Mouse (Mus musculus): ENCODE measurements around the gene Fis1.

The Fis1 gene

DNA sequence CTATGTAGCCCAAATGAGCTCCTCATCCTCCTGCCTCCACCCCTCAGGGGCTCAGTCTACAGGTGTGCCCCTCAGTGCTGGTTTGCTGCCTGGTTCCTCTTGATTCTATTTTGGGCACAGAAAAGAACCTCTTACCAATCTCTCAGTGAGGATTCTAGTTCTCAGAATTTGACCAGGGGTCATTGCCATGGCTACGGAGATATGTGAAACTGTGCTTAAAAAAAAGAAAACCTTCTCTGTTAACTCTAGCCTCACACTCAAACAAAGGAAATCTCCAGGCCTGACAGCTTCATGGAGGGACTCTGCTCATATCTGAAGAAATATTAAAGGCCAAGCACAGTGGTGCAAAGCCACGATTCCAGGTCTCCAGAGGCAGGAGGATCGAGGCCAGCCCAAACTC is 10.3 kb upstream of the Fis1 start:
- DNase-seq = no peak

- no peak for DNase-seq
Measured at GRCm38 (mm10) chr5:136943382-136943781, 9.7 kb upstream of the Fis1 start.

- no peak for DNase-seq
Measured at GRCm38 (mm10) chr5:136945084-136945483, 8.0 kb upstream of the Fis1 start.

DNA sequence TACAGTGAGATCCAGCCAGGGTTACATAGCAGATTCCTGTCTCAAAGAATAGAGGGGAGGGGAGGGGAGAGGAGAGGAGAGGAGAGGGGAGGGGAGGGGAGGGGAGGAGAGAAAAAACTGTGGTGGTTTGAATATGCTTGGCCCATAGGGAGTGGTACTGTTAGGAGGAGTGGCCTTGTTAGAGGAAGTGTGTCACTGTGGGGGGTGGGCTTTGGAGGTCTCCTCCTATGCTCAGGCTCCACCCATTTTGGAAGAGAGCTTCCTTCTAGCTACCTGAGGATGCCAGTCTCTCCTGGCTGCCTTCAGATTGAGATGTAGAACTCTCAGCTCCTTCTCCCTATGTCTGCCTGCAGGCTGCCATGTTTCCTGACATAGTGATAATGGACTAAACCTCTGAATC is 5.2 kb upstream of the Fis1 start:
- no peak for DNase-seq

GRCm38 (mm10) chr5:136949551-136950336 is 3.3 kb upstream of the Fis1 start:
- DNase-seq = peak; percentile 20

DNA sequence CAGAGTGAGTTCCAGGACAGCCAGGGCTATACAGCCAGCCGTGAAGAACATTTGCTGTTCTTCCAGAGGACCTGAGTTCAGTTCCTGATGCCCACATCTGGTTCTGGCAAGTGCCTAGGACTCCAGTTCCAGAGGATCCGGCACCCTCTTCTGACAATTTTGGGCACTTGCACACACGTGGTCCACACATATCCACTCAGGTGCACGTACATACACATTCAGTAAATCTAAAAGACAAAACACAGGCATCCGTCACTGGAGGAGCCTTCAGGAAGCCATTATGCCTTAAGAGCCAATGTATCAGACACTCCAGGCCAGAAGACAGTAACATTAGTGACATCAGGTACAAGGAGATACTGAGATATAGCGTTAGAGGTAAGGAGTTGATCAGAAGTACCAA is 2.6 kb upstream of the Fis1 start:
- no peak for DNase-seq

DNA sequence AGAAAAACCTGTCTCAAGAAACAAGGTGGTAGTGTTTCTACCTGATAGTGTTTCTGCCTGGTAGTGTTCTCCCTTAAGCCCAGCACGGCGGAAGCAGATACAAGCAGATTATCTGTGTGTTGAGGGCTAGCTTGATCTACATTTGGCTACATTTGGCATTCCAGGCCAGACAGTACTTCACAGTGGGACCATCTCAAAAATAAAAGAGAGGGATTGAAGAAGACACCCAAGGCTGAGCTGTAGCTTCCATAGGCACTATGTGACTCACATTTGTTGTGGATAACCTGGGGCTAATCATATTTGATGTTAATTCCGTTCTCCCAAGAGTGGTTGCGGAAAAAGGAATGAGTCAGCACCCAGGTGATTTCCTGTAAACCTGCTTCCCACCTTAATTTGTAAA is 922 bp upstream of the Fis1 start:
- DNase-seq = no peak

DNA sequence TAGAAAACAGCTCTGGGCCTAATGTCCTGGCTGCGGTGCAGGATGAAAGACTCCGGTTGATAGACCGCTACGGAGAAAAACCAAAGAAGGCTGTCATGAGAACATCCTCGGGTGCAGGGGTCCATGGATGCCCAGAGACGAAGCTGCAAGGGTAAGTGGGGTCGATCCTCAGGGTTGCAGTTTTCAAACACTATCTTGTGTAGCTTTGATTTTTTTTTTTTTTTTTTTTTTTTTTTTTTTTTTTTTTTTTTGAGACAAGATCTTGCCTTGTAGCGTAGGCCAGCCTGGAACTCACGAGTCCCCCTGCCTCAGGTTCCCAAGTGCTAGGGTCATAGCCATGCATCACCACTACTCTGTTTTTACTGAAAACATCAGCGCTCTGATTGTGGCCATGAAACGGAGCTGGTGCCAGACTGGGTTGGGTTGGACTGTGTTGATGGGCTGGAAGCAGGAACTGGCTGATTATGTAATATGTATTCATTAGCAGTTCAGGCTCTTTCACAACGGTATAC is 421 bp downstream of the Fis1 start:
- DNase-seq = peak; percentile 62

- no peak for DNase-seq
Measured at GRCm38 (mm10) chr5:136955622-136956021, 2.5 kb downstream of the Fis1 start.

- peak; percentile 13 for DNase-seq
Measured at GRCm38 (mm10) chr5:136957250-136957649, 4.2 kb downstream of the Fis1 start.

GRCm38 (mm10) chr5:136958991-136959605 is 6.0 kb downstream of the Fis1 start:
- no peak for DNase-seq

DNA sequence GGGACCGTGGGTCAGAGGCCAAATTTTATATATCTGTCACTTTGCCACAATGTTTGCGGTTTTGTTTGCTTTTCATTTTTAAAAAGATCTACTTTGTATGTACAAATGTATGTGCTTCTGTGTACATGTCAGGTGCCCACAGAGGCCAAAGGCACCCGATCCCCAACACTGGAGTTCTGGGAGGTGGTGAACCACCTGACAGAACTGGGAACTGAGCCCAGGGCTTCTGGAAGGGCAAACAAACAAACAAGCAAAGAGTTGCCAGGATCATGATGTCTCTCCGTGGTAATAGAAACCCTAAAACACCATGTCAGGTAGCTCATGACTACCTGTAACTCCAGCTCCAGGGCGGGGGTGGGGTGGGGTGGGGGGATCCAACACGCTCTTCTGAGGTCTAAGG is 7.0 kb downstream of the Fis1 start:
- peak; percentile 36 for DNase-seq

DNA sequence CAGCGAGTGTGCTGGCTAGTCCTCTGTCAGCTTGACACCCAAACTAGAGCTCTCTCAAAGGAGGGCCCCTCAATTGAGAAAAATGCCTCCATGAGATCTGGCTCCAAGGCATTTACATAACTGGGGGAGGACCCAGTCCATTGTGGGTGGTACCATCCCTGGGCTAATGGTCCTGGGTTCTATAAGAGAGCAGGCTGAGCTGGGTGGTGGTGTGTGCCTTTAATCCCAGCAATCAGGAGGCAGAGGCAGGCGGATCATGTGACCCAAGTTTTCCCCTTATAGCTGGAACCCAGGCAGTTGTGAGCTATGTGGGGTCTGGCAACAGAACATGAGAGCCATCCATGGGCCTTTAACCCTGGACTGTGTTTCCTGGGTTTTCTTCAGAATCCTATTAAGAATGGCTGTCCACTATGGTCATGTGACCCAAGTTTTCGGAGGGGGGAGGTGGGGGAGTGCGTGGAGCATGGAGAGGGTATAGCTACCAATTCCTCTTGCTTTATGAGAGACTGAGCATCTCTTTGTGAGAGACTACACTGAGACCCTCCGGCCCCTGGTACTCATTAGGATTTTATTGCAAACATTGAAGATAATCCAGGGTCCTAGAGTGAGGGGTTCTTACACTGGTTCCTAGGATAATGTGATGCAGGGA is 8.4 kb downstream of the Fis1 start:
- peak; percentile 61 for DNase-seq

- peak; percentile 91 for DNase-seq
Measured at GRCm38 (mm10) chr5:136961983-136962461, 8.9 kb downstream of the Fis1 start.

DNA sequence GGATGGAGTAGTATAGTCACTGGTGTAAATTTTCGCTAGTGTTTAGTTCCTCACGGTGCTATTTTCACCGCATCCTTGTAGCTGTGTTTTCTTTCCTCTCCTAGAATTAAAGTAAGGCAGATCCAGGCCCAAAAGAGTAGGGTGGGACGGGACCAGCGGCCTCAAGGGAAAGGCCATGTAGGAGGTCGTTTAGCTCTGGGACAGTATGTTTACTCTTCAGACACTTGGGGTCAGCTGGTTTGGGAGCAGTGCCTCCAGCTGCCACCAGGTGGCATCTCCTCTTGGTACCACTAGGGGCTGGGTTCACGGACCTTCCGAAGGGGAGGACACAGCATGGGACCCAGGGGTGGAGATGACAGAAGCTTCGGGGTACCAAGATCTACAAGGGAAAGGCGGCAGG is 9.4 kb downstream of the Fis1 start:
- peak; percentile 81 for DNase-seq

DNA sequence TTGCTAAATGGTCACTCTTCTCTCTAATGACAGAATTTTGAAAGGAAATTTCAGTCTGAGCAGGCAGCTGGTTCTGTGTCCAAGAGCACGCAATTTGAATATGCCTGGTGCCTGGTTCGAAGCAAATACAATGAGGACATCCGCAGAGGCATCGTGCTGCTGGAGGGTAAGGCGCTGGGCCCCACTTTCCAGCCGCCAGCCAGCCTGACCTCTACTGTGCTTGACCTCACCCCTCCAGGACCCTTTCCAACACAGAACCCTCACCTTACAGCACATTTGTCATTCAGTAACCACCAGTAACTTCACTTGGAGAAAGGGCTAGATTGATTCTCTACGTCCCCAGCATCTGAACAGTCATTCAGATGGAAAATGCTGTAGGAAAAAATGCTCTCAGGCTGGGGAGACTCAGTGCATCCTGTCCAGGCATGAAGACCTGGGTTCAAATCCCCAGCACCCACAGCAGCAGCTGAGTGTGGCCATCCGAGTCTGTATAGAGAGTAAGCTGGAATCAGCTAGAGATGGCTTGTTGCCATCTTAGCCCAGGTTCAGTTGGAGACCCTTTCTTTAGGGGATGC is 10.0 kb downstream of the Fis1 start:
- peak; percentile 56 for DNase-seq

DNA sequence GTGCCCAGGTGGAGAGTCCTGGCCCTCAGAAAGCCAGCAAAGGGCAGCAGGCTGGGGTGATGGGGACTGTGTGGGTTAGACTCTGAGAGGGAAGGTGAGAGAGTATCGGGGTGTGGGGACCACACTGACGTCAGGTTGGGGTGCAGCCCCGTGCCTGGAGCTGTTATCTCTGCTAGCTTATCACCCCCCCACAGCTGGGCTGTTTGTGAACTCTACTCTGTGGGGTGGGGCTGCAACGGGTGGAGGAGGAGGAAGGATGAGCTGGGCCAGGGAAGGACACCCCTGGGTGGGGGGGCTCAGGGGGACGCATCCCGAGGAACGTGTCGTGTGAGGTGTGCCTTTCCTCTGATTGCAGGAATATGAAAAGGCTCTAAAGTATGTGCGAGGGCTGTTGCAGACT is 12.1 kb downstream of the Fis1 start:
- DNase-seq = peak; percentile 33

GRCm38 (mm10) chr5:136965686-136966085 is 12.6 kb downstream of the Fis1 start:
- DNase-seq = peak; percentile 24

- DNase-seq = no peak
Measured at GRCm38 (mm10) chr5:136966331-136966730, 13.3 kb downstream of the Fis1 start, which contains the start of gene Cldn15. Gene Cldn15, plus strand, starts transcription at chr5:136966616.

DNA sequence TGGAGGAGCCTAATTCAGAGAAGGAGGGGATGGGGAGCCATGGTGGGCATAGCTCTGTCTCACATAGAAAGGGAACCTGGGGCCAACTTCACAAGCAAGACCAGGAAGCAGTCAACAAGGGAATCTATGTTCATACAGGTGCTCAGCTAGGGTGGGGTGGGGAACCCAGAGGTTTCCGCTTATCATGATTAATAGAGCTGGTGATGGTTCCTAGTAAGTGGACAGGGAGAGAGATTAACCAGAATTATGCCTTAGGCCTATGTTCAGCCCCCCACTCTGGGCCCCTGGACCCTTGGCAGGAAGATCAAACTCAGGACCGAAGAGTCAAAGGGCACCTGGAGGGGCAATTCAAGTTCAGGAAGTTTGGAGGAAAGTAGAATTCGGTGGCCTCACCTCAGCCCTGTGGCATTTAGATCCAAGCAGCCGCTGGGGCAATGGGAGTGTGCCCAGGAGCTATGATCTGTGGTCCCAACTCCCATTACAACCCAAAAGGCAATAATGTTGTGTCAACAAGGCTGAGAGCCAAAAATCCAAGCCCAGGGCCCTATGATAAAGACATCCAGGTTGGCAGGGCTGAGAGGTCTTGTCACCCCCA is 13.9 kb downstream of the Fis1 start:
- no peak for DNase-seq

DNA sequence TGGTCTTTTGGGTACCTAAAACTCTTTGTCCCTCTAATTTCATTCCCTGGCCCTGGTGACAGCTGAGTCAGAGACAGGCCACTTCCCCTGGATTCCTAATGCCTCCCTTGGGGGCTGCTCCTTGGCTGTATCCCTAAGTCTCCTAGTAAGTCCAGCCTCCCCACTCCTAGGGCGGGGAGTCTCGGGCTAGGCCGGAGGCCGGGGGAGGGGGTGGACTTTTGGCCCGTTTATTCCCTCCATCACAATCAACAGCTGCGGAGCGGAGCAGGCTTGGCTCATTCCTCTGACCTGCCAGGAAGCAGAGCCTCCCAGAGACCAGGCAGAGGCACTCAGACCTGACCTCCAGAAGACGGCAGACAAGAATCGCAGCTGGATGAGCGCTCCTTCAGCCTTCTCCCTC is 14.5 kb downstream of the Fis1 start:
- no peak for DNase-seq

DNA sequence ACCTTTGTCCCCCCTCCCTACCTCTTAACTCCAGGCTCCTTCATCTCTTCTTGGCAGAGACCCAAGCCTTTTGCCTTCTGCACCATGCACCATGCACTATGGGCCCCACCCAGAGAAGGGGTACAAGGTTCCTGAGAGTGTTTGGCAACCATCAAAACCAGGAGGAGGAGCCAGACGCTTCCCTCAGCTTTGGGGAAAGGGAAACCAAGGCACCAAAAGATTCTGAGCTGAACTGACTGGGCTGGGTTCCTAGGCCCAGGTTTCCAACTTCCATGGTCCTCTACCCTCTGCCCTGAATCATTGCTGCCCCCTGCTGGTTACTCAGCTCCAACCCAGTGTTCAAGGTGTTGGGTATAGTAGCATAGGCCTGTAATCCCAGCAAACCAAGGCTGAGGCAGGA is 17.6 kb downstream of the Fis1 start:
- DNase-seq = no peak

- no peak for DNase-seq
Measured at GRCm38 (mm10) chr5:136973670-136974069, 20.6 kb downstream of the Fis1 start.

Measured in cerebellum, adult 11-12 months (tissue).